Mouse (Mus musculus): ENCODE measurements around the gene Celf2. TPM values are rescaled to one million over a fixed set of nuclear protein-coding genes. Genes with fewer than 3 reads are reported as not detected.

The Celf2 gene
- total RNA-seq, 2 experiments from 2014 or later: 16.2 to 22.7 TPM

DNA sequence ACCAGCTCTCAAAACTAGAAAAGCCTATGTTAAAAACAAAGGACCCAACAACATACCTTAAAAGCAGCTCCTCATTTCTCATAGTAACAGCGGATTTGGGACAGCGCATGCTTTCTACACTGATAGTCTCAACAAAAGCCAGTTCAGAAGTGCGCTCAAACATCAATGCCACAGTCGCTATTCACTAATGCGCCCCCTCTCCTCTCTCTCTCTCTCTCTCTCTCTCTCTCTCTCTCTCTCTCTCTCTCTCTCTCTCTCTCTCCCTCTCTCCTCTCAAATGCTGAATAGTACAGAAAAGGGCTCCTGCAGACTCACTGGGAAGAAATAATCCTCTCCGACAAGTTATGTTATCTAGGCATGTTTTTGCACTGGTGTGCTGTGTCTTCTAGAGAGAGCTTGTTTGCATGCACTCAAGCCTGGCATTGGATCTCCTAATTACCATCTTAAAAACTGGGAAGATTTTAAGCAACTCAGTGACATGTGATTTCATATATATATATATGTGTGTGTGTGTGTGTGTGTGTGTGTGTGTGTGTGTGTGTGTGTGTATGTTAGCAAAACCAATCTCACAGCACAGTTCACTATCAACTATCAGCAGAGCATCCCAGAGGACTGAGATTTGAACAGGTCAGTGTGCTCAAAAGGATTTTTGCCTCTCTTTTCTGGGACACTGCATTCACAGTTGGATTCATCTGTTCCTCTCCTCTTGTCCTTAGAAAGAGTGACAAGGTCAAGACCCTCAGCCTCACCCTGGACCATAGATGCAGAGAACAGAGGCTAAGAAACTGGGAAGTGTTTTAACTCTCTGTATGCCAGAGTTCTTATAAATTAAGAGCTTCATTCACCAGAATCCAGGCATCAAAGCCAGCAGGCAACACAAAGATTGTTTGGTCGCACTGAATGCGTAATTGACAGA is 624.3 kb downstream of the Celf2 start:
- ATAC-seq (replicated peaks; ENCODE audit: low FRiP score, low TSS enrichment, poor library complexity, severe bottlenecking): no peak

DNA sequence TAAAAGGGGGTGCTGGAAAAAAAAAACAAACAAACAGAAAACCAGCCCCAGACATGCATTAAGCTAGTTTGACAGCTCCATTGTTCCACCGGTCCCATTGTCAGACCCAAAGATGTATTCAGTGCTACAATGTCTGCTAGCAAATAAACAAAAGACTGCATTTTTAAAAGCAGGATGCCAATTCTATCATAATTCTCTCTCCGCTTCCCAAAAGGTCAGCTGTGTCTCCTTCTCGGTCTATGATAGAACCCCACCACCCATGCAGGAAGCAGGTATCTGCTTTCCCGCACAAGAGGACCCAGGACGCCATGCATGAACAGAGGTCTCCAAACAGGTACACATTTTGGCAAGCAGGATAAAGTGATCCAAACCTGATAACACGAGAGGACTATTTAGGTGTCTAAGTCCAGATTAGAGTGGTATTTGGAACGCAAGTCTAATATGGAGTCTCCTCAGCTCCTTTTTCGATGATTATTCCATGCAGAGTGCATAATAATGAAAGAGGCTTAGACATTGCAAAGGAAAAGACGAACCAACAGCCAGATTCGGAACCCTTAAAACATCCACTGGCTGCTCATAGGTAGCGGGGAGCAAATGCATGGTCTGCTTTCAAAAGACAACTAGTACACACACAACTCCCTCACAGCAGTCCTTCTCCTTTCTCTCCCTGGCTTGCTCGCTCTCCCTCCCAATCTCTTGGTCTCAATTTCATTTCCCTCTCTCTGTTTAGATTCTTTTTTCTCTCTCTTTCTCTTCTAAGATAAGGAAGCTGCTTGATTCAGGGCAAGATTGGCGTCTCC is 625.2 kb downstream of the Celf2 start:
- no peak for ATAC-seq (replicated peaks; ENCODE audit: low FRiP score, low TSS enrichment, poor library complexity, severe bottlenecking)

DNA sequence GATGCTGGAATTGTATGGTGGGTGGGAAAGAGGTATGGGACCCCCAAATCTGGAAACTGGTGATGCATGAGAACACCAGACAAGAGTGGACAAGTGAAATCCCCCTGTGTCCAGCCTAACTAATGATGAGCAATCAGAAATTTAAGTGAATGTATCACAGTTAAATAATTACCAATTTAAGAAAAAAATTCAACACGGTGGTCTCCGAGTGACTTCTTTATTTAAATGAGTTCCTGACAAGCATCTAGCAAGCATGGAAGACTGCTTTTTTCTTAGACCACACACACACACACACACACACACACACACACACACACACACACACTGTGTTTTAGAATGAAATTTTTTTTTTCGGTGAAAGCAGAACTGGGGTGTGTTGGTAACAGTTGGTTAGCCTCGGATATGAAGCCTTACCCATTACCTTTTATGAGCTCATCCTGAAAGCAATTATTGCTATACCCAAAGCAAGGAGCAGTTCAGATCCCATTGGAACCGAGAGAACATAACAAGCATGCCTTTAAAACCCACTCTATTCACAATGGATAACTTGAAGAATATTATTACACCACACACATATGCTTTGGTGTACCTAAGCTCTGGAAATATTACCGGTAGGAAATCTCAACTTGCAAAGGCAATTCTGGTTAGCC is 627.0 kb downstream of the Celf2 start:
- no peak for ATAC-seq (replicated peaks; ENCODE audit: low FRiP score, low TSS enrichment, poor library complexity, severe bottlenecking)

- no peak for ATAC-seq (replicated peaks; ENCODE audit: low FRiP score, low TSS enrichment, poor library complexity, severe bottlenecking)
These were observed 628.3 kb downstream of the Celf2 start for GRCm38 (mm10) chr2:6880941-6881575.

GRCm38 (mm10) chr2:6877094-6877493 is 632.3 kb downstream of the Celf2 start:
- no peak for ATAC-seq (replicated peaks; ENCODE audit: low FRiP score, low TSS enrichment, poor library complexity, severe bottlenecking)

- no peak for ATAC-seq (replicated peaks; ENCODE audit: low FRiP score, low TSS enrichment, poor library complexity, severe bottlenecking)
These were observed 632.8 kb downstream of the Celf2 start for GRCm38 (mm10) chr2:6876547-6876946.

- no peak for ATAC-seq (replicated peaks; ENCODE audit: low FRiP score, low TSS enrichment, poor library complexity, severe bottlenecking)
These were observed 634.2 kb downstream of the Celf2 start for GRCm38 (mm10) chr2:6875071-6875611.

- ATAC-seq (replicated peaks; ENCODE audit: low FRiP score, low TSS enrichment, poor library complexity, severe bottlenecking): no peak
These were observed 635.0 kb downstream of the Celf2 start for GRCm38 (mm10) chr2:6874266-6874955.

DNA sequence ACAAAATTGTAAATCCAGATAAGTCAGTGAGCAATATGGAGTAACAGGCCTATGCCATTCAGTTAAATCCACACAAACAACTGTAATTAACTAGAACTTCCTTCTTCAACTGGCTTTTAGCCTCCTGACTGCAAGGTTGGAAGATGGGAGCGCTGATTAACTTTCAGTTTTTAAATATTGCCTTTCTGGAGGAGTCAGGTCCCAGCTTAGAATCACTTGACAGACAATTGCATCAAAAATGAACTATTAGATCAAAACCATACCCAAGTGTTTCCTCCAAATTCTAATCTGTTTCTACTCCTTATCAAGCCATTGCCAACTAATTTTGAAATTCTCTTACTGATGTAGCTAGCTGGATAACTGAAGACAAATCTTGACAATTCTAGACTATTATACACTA is 635.7 kb downstream of the Celf2 start:
- ATAC-seq (replicated peaks; ENCODE audit: low FRiP score, low TSS enrichment, poor library complexity, severe bottlenecking): no peak

DNA sequence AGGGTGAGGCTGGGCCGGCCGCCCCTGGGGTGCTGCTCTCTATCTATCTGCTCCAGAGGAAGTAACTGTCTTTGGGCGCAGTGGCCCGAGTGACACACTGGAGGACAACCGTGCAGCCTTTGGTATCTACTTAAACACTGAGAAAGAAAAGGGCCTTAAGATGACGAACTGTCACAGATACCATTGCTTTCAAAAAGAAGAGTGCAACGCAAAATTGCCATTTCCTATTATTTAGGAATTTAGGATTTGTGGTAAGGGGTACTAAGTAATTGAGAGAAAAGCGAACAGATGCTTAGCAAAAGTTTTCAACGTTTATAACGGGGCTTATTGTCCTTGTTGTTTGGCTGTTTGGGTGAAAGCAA is 636.5 kb downstream of the Celf2 start:
- peak; percentile 74 for ATAC-seq (replicated peaks; ENCODE audit: low FRiP score, low TSS enrichment, poor library complexity, severe bottlenecking)

- peak; percentile 73 for ATAC-seq (replicated peaks; ENCODE audit: low FRiP score, low TSS enrichment, poor library complexity, severe bottlenecking)
These were observed 637.1 kb downstream of the Celf2 start for GRCm38 (mm10) chr2:6872131-6872893.

DNA sequence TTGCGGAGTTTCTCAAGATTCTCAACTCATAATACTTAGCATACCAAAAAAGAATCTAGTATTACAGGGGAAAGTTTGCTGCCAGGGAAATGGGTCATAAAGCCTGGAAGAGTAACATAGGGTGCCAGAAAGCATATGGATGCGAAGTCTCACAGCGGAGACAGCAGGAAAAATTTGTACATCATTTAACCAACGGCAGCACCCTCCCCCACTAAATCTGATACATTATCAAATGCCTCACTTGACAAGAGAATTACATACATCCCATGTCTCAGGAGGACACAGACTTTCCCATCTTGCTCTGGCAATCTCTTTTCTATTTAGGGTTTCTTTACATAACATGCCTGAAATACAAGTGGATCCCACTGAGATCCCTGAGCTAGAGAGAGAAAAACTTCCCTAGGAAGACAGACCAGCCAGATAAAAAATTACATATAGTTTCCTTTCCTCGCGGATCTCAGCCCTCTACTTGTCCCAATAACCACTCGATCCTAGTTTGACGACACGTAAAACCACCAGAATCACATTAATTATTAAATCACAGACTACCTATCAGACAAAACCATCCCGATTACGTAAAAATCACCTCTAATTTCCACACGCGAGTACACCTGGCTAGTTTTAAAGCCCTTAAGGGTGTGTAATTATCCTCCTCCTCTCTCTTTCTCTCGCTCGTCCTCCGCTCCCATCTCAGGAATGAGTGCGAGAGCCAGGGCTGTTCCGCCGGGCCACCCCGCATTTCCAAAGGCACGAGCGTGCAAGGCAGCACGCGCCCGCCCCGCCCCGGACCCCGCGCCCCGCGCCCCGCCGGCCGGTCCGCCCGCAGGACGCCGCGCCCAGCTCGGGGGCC is 637.9 kb downstream of the Celf2 start:
- ATAC-seq (replicated peaks; ENCODE audit: low FRiP score, low TSS enrichment, poor library complexity, severe bottlenecking): no peak

DNA sequence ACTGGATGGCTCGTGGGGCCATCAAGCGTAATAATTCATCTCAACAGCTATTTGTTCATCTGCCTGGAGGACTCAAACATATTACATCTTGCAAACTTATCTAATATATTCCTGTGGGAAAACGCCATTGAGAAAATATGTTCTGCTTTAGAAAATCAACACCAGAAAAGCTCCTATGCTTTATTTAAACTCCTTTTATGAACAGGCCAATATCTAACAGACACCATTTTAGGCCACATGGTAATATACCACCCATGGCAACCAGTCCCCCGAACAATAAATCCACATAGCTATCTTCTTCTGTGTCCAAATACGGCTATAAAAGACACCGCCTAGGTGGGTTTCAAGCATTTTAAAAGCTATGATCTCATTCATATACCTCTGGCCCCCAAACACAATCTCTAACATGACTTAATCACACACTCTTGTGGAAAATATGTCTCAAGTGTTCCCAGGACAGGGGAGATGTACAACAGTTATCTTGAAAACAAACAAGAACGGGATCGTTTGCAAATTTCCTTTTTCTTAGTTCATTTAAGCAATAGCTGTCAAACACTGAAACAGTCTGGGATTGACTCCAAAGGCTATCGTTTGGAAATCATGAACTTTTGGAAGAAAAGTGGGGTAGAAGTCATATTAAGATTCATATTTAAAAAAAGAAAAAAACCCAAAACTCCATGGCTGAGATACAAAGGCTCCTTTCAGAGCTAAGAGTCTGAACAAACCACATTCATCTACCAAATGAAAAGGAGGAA is 639.2 kb downstream of the Celf2 start:
- no peak for ATAC-seq (replicated peaks; ENCODE audit: low FRiP score, low TSS enrichment, poor library complexity, severe bottlenecking)

- ATAC-seq (replicated peaks; ENCODE audit: low FRiP score, low TSS enrichment, poor library complexity, severe bottlenecking): no peak
These were observed 642.1 kb downstream of the Celf2 start for GRCm38 (mm10) chr2:6867297-6867696.

DNA sequence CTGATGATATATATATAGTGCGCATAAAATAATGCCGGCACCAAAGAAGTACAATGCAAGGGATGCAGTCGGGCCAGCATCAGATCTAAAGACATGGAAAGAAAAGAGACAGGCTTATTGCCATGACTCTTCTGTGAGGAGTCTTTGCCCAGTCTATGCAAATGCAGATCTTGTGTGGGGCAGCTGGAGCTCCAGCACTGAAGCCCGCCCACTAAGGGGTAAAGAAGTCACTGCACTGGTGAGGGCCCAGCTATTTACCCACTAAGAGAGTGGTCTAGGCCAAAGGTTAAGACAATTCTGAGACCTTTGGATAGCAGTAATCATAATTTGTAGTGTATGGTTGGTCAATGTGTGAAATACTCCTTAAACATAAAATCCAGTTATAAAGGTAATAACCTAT is 643.6 kb downstream of the Celf2 start:
- no peak for ATAC-seq (replicated peaks; ENCODE audit: low FRiP score, low TSS enrichment, poor library complexity, severe bottlenecking)

- ATAC-seq (replicated peaks; ENCODE audit: low FRiP score, low TSS enrichment, poor library complexity, severe bottlenecking): no peak
These were observed 659.2 kb downstream of the Celf2 start for GRCm38 (mm10) chr2:6850102-6850644.

Data from megakaryocyte-erythroid progenitor cell, adult 5-6 weeks (primary cell).